Mouse (Mus musculus) CH12.LX (cell line): ENCODE measurements at regions not wholly inside any gene's neighbourhood (a gene's known extent, or its start where the extent isn't known, plus 50 kb on each side); places are given as distances from the start of the nearest gene placed in this dataset.

ENCODE experiments used
- DNase-seq: peaks from one replicate; pipeline ENCODE4 v3.0.0-alpha.2; 2013; ENCODE audit errors: extremely low read depth
- H3K27ac ChIP-seq: 2 replicates; pipeline ENCODE4 v1.5.1; 2012; ENCODE audit warnings: low read depth, mild to moderate bottlenecking, control low read depth, moderate library complexity; ENCODE audit not compliant: insufficient read depth
- H3K27me3 ChIP-seq: replicated peaks from 2 replicates; pipeline ENCODE3; 2012; ENCODE audit warnings: inconsistent platforms
- H3K36me3 ChIP-seq, 2 experiments: replicated peaks in 1 of 2; 2 replicates each; pipeline versions ENCODE3 to v1.6.1; 2012; ENCODE audit warnings: inconsistent platforms in 1 of 2, low read length in 1 of 2, mild to moderate bottlenecking in 1 of 2, mixed read lengths in 1 of 2, moderate library complexity in 1 of 2; ENCODE audit not compliant: control insufficient read depth in 1 of 2, insufficient read depth in 1 of 2
- H3K4me1 ChIP-seq, 2 experiments: 2 replicates each; pipeline ENCODE4 v1.6.1; 2012; ENCODE audit warnings: inconsistent platforms in 1 of 2, moderate library complexity in 1 of 2; ENCODE audit not compliant: insufficient read depth in 2 of 2, control insufficient read depth in 1 of 2
- H3K4me2 ChIP-seq: 2 replicates; pipeline ENCODE4 v1.6.1; 2012; ENCODE audit warnings: low read depth, mild to moderate bottlenecking, control low read depth; ENCODE audit not compliant: poor library complexity, insufficient read depth, severe bottlenecking
- H3K4me3 ChIP-seq, 3 experiments: fragments of 150-350 bp in 1 of 3; sonication (generic) in 1 of 3; replicated peaks in 1 of 3; 2 replicates each; pipeline versions ENCODE3 to v1.5.1; 2011 to 2012; ENCODE audit warnings: low read depth in 2 of 3, low read length in 2 of 3, mild to moderate bottlenecking in 2 of 3, moderate library complexity in 2 of 3, control low read depth in 1 of 3, improper control_type of control experiment in 1 of 3, inconsistent platforms in 1 of 3, mixed read lengths in 1 of 3; ENCODE audit not compliant: poor library complexity in 1 of 3
- H3K79me2 ChIP-seq: replicated peaks from 2 replicates; pipeline ENCODE4 v1.6.1; 2012; ENCODE audit warnings: mild to moderate bottlenecking, moderate library complexity; ENCODE audit not compliant: control insufficient read depth, poor library complexity, insufficient read depth, severe bottlenecking; ENCODE audit errors: extremely low read depth
- H3K9ac ChIP-seq: 2 replicates; pipeline ENCODE4 v1.6.1; 2012; ENCODE audit warnings: low read depth, mild to moderate bottlenecking, control low read depth, moderate library complexity; ENCODE audit not compliant: insufficient read depth
- H3K9me3 ChIP-seq: replicated peaks from 2 replicates; pipeline ENCODE3; 2012; ENCODE audit warnings: low read length, inconsistent platforms, mixed read lengths
- BHLHE40 ChIP-seq: IDR thresholded peaks from 2 replicates; pipeline ENCODE4 v1.6.1; 2011; ENCODE audit warnings: mild to moderate bottlenecking, low read depth, low read length, improper control_type of control experiment
- CHD1 ChIP-seq: IDR thresholded peaks from 2 replicates; pipeline ENCODE4 v1.6.1; 2012; ENCODE audit warnings: low read depth, low read length, improper control_type of control experiment, inconsistent platforms
- CHD2 ChIP-seq: IDR thresholded peaks from 2 replicates; pipeline ENCODE4 v1.6.1; 2011; ENCODE audit warnings: low read length, improper control_type of control experiment
- CTCF ChIP-seq, 2 experiments: IDR thresholded peaks in 1 of 2; conservative IDR thresholded peaks in 1 of 2; 2 replicates each; pipeline ENCODE4 v1.5.1; 2011 to 2012; ENCODE audit warnings: low read depth in 2 of 2, low read length in 2 of 2, improper control_type of control experiment in 1 of 2, inconsistent platforms in 1 of 2, mild to moderate bottlenecking in 1 of 2, moderate library complexity in 1 of 2
- ELF1 ChIP-seq: IDR thresholded peaks from 2 replicates; pipeline ENCODE4 v1.6.1; 2014; ENCODE audit warnings: low read depth, mild to moderate bottlenecking, inconsistent platforms, low read length, improper control_type of control experiment
- EP300 ChIP-seq: IDR thresholded peaks from 2 replicates; pipeline ENCODE4 v1.6.1; 2011; ENCODE audit warnings: low read length, improper control_type of control experiment
- JUND ChIP-seq: conservative IDR thresholded peaks from 2 replicates; pipeline ENCODE4 v1.6.1; 2011; ENCODE audit warnings: low read depth, low read length, improper control_type of control experiment
- KAT2A ChIP-seq: IDR thresholded peaks from 2 replicates; pipeline ENCODE4 v1.6.1; 2012; ENCODE audit warnings: low read length, improper control_type of control experiment, inconsistent platforms; ENCODE audit not compliant: insufficient replicate concordance
- MAX ChIP-seq: IDR thresholded peaks from 2 replicates; pipeline ENCODE4 v1.6.1; 2011; ENCODE audit warnings: low read length, improper control_type of control experiment
- MAZ ChIP-seq: IDR thresholded peaks from 2 replicates; pipeline ENCODE4 v1.6.1; 2012; ENCODE audit warnings: low read depth, mild to moderate bottlenecking, inconsistent platforms, low read length, improper control_type of control experiment, moderate library complexity
- MEF2A ChIP-seq: IDR thresholded peaks from 2 replicates; pipeline ENCODE4 v1.6.1; 2014; ENCODE audit warnings: low read depth, mild to moderate bottlenecking, inconsistent platforms, low read length, improper control_type of control experiment, borderline replicate concordance
- MXI1 ChIP-seq: IDR thresholded peaks from 2 replicates; pipeline ENCODE4 v1.6.1; 2011; ENCODE audit warnings: mild to moderate bottlenecking, low read depth, low read length, improper control_type of control experiment
- NRF1 ChIP-seq: IDR thresholded peaks from 2 replicates; pipeline ENCODE4 v1.6.1; 2014; ENCODE audit warnings: low read depth, mild to moderate bottlenecking, inconsistent platforms, low read length, improper control_type of control experiment, moderate library complexity
- POLR2A ChIP-seq: IDR thresholded peaks from 2 replicates; pipeline ENCODE4 v1.6.1; 2011; ENCODE audit warnings: low read depth, mild to moderate bottlenecking, improper control_type of control experiment, low read length
- POLR2AphosphoS2 ChIP-seq: IDR thresholded peaks from 2 replicates; pipeline ENCODE4 v1.6.1; 2011; ENCODE audit warnings: low read depth, low read length, improper control_type of control experiment
- RCOR1 ChIP-seq: conservative IDR thresholded peaks from 2 replicates; pipeline ENCODE4 v1.6.1; 2012; ENCODE audit warnings: low read depth, mild to moderate bottlenecking, inconsistent platforms, low read length, improper control_type of control experiment
- SIN3A ChIP-seq: IDR thresholded peaks from 2 replicates; pipeline ENCODE4 v1.6.1; 2012; ENCODE audit warnings: low read length, improper control_type of control experiment, inconsistent platforms
- SMC3 ChIP-seq: IDR thresholded peaks from 2 replicates; pipeline ENCODE4 v1.6.1; 2011; ENCODE audit warnings: low read depth, low read length, improper control_type of control experiment
- UBTF ChIP-seq: IDR thresholded peaks from 2 replicates; pipeline ENCODE4 v1.6.1; 2012; ENCODE audit warnings: low read depth, mild to moderate bottlenecking, inconsistent platforms, low read length, improper control_type of control experiment, moderate library complexity
- USF1 ChIP-seq: IDR thresholded peaks from 2 replicates; pipeline ENCODE4 v1.6.1; 2014; ENCODE audit warnings: low read depth, mild to moderate bottlenecking, inconsistent platforms, low read length, improper control_type of control experiment
- USF2 ChIP-seq: conservative IDR thresholded peaks from 2 replicates; pipeline ENCODE4 v1.6.1; 2011; ENCODE audit warnings: low read depth, low read length, improper control_type of control experiment
- ZC3H11A ChIP-seq: IDR thresholded peaks from 2 replicates; pipeline ENCODE4 v1.6.1; 2012; ENCODE audit warnings: low read depth, mild to moderate bottlenecking, inconsistent platforms, low read length, improper control_type of control experiment
- ZMIZ1 ChIP-seq: IDR thresholded peaks from 2 replicates; pipeline ENCODE4 v1.6.1; 2012; ENCODE audit warnings: low read depth, mild to moderate bottlenecking, inconsistent platforms, low read length, improper control_type of control experiment
- ZNF384 ChIP-seq: IDR thresholded peaks from 2 replicates; pipeline ENCODE4 v1.6.1; 2012; ENCODE audit warnings: low read depth, low read length, improper control_type of control experiment, inconsistent platforms
- dilution Hi-C: fragments of 300-500 bp; cut with MboI; formaldehyde crosslinking; loops from 2 replicates; pipeline ENCODE4 v1.14.3; 2020; ENCODE audit warnings: low sequenced_read_pairs; ENCODE audit not compliant: extremely low pct_unique_long_range_greater_than_20kb, extremely low pct_ligation_motif_present
- in situ Hi-C: fragments of 300-500 bp; cut with MboI; formaldehyde crosslinking; loops from 3 replicates; pipeline ENCODE4 v1.14.3; 2019; ENCODE audit warnings: low sequenced_read_pairs, low pct_ligation_motif_present, low pct_unique_long_range_greater_than_20kb, mixed read lengths

DNA sequence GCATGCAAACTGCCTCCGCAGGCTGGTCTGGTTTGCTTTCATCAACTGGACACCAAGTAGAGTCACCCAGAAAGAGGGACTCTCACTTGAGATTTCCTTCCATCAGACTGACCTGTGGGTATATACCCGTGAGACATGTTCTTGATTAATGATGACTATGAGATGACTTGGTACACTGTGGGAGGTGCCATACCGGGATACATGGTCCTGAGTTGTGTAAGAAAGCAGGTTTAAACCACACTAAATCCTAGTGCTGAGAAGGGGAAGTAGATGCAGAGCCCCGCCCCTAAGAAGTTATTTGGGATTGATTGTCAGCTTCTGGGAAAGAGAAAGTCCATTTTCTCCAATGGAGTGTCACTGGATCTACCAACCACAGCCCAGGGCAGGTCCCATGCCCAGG, 196.2 kb upstream of the Bcl6 start:
- TF ChIP-seq CHD1 (no peak), ZC3H11A (no peak), POLR2A (no peak), MEF2A (no peak), UBTF (no peak), USF1 (no peak), RCOR1 (no peak), JUND (no peak), ZMIZ1 (no peak), MXI1 (no peak), BHLHE40 (no peak), EP300 (no peak), CTCF (conservative IDR thresholded peaks at IDR 0.05 in 1 of 2, IDR thresholded peaks at IDR 0.05 in 1 of 2; ENCODE audit: low read depth in 2 of 2, low read length in 2 of 2) (no peak), MAX (no peak), MAZ (no peak), KAT2A (no peak)
- Histone ChIP-seq H3K9ac (no peak overlapping the region), H3K27ac (no peak overlapping the region), H3K4me1 (0 out of 4 replicates have a peak, but pooled peaks cover 0 to 3% of the 10 kb centered on the region in 2 experiments), H3K27me3 (peaks cover 65% of the 10 kb centered on the region), H3K4me3 (no peak overlapping the region), H3K9me3 (no peaks in the 10 kb centered on the region), H3K4me2 (no peak overlapping the region), H3K79me2 (no peaks in the 10 kb centered on the region), H3K36me3 (no peaks in the 10 kb centered on the region)
- in situ Hi-C loops (no loop called here), dilution Hi-C loops (no loop called here)
- no peak for DNase-seq

GRCm38 (mm10) chr16:24183216-24183615, 194.6 kb upstream of the Bcl6 start:
- DNase-seq = no peak
- H3K4me2 ChIP-seq = no peak overlapping the region
- no peaks in the 10 kb centered on the region for H3K36me3 ChIP-seq
- H3K9me3 ChIP-seq = no peaks in the 10 kb centered on the region
- no peak overlapping the region for H3K27ac ChIP-seq
- 0 out of 4 replicates have a peak, but pooled peaks cover 0 to 3% of the 10 kb centered on the region in 2 experiments for H3K4me1 ChIP-seq
- H3K4me3 ChIP-seq = no peak overlapping the region
- no peak overlapping the region for H3K9ac ChIP-seq
- TF ChIP-seq ELF1 (no peak), CHD1 (no peak), SMC3 (no peak), MAX (no peak), ZNF384 (no peak), MXI1 (no peak), CHD2 (no peak), NRF1 (no peak), BHLHE40 (no peak), POLR2AphosphoS2 (no peak), SIN3A (no peak), USF2 (no peak)
- TF ChIP-seq, all 38 proteins: peak for 0
- H3K27me3 ChIP-seq = peaks cover 66% of the 10 kb centered on the region
- dilution Hi-C loops (no loop called here), in situ Hi-C loops (no loop called here)
- H3K79me2 ChIP-seq = no peaks in the 10 kb centered on the region
